Mouse (Mus musculus) brown adipose tissue, adult 24 weeks (tissue): ENCODE data around the gene Cdk9. TPM values are rescaled to one million over a fixed set of nuclear protein-coding genes. Genes with fewer than 3 reads are reported as not detected.

Experiments
- H3K27ac ChIP-seq: fragments of 200-500 bp; replicated peaks from 2 replicates; pipeline ENCODE4 v1.5.1; 2012; ENCODE audit warnings: low read depth, mild to moderate bottlenecking, low read length
- H3K4me1 ChIP-seq: fragments of 200-500 bp; 2 replicates; pipeline ENCODE4 v1.6.1; 2012; ENCODE audit warnings: low read length, mixed read lengths; ENCODE audit not compliant: control insufficient read depth, insufficient read depth, insufficient read length
- H3K4me3 ChIP-seq: fragments of 200-500 bp; 2 replicates; pipeline ENCODE4 v1.5.1; 2012; ENCODE audit warnings: low read depth, mild to moderate bottlenecking, low read length, moderate library complexity; ENCODE audit not compliant: insufficient read depth
- polyA plus RNA-seq: library from polyadenylated mRNA; stranded (reverse); fragments of >200 nt; gene quantifications from 2 replicates; pipeline ENCODE4 v1.2.4, GENCODE M21; 2012; ENCODE audit not compliant: missing spikeins, insufficient read depth, insufficient read length

Cdk9 gene
- polyA plus RNA-seq, result 27.3 and 27.6 TPM in 2 replicates

DNA sequence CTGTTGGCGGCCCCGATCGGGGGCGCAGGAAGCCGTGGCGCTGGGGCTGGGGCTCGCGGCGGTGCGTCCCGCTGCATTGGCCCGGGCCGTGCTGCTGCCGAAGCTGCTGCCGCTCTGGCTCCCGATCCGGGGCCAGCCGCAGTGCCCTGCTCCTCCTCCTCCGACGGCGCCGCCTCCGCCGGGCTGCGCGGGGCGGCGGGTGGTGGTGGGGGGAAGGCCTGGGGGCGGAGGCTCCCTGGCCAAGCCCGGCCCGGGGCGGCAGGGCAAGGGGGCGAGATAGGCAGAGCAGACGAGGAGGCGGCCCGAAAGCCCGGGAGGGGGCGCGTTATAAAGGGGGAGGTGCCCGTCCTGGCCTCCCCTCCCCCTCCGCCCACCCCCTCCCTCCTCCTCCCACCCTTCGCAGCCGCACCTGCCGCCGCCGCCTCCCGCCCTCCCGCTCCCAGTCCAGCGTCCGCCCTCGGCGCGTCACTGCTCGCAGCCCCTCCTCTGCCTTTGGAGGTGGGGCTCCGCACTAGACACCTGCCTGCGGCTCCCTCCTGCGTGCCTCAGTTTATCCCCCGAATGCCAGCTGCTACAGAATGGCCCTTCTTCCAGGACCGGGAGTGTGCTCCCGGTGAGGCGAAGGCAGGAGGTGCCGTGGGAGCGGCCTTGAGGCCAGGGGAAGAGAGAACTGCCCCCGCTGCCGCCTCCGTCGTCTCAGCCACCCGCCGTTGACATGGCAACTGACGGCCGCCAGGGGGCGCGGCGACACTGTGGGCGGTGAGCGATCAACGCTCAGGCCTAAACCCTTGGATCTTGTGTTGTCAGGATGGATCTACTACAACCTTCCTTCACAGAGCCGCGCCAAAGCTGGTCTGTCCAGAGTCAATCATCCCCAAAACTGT lies at the start of gene Cdk9:
Cdk9 (minus strand) TSS at position 143 of the 884 bp plus-strand sequence.
- peak within 1 kb of the TSS; percentile 89 for H3K4me3 ChIP-seq
- peak within 1 kb of the TSS; percentile 88 for H3K27ac ChIP-seq
- H3K4me1 ChIP-seq, result peaks cover 12% of the 10 kb centered on the region; the same call in 1 of the 2 replicates

DNA sequence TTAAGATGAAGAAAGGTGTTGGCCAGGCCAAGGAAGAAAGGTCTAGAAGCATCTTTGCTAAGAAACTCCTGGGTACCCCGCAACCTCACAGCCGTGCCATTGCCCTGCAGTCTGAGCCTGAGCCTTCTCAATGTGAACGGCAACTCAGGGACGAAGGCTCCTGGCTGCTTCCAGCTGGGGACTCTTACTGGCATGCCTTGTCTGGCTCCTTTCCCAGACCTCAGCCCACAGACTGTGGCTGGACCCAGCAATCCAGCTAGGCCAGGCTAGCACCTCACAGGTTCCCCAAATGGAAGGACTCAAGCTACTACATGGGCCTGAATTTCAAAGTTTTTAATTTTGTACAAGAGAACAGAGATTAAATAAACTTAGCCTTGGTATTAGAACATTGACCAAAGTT lies 49.0 kb upstream of the Cdk9 start:
- Histone ChIP-seq H3K27ac (no peak overlapping the region), H3K4me1 (no peaks in the 10 kb centered on the region), H3K4me3 (no peak overlapping the region)

DNA sequence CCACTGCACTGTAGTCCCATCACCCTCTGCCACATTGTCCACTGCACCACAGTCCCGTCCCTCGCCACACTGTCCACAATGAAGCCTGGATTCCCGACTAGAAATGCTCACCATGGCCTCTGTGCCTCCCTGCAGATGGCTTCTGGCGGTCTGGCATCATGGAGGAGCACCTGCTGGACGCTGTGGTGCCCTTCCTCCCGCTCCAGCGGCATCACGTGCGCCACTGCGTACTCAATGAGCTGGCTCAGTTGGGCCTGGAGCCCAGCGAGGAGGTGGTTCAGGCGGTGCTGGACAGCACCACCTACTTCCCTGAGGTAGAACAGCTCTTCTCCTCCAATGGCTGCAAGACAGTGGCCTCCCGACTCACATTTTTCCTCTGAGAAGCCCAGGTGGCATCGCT lies 48.5 kb upstream of the Cdk9 start:
- H3K4me1 ChIP-seq, result no peaks in the 10 kb centered on the region
- H3K4me3 ChIP-seq, result no peak overlapping the region

DNA sequence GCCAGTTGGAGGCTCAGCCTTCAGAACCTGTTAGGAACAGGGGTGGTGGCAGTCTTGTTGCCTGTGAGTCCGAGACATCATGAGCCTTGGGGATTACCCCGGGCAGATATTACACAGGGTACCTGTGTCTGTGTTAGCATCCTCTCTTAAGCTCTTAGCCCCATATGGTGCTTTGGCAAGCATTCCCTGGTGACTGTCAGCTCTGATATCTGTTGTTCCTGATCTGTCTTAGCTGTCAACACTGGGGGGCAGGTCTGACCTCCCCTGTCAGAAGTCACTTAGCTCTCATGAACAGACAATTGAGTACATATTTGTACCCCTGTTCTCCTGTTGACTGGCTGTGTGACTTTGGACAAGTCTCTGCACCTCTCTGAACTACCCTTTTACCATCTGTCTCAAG lies 46.1 kb upstream of the Cdk9 start:
- Histone ChIP-seq H3K4me1 (no peaks in the 10 kb centered on the region), H3K27ac (no peak overlapping the region)

More for the DNA sequence above, 48.5 kb upstream of the Cdk9 start:
- no peak overlapping the region for H3K27ac ChIP-seq

DNA sequence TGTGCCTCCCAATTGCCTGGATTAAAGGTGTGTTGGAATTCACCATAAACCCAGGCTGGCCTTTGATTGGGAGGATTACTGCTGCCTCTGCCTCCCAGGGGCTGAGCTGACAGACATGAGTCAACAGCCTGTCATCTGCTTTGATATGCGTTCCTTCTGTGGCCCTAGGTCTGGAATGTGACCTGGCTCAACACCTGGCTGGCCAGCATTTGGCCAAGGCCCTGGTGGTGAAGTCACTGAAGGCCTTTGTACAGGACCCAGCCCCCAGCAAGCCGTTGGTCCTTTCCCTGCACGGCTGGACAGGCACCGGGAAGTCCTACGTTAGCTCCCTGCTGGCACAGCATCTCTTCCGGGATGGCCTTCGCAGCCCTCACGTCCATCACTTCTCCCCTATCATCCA lies 45.6 kb upstream of the Cdk9 start:
- no peaks in the 10 kb centered on the region for H3K4me1 ChIP-seq
- H3K4me3 ChIP-seq, result no peak overlapping the region
- H3K27ac ChIP-seq, result no peak overlapping the region

More for the DNA sequence above, 46.1 kb upstream of the Cdk9 start:
- H3K4me3 ChIP-seq, result no peak overlapping the region

DNA sequence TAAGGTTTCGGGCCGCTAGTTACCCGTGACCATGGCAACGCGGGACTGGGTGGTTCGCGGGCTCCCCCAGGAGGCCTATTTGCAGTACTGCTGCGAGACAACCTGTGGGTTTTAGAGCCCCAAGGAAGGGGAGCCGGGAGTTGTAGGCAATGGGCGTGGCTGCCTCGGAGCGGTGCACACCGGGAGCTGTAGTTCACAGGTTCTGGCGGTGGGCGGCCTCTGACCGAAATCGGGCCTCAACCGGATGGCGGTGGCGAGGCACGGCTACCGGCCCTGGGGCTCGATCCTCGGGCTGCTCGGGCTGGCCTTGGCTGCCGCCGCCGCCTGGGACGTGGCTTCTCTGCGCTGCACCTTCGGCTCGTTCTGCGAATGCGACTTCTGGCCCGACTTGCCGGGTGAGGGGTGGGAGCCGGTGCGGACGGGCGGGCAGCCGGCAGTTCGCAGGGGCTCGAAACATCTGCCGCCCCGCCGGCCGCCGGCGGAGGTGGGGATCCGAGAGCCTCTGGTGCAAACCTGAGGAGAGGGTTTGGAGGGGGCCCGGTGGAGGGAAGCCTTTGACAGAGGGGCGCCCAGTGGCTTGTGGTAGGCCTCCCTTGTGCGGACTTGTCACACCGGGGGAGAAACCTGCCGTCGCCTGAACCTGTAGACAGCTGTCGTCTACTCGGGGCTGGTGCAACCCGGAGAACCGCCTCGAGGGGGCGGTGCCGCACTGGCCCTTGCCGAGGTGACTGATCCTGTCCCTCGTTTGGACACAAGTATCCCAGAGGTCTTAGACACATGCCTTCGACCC lies 44.4 kb upstream of the Cdk9 start, which contains the start of gene Tor2a:
Tor2a (plus strand) TSS at position 179 of the 790 bp plus-strand sequence.
- Histone ChIP-seq H3K27ac (peak within 1 kb of the TSS; percentile 80), H3K4me3 (peak within 1 kb of the TSS; percentile 89), H3K4me1 (no peaks in the 10 kb centered on the region)

DNA sequence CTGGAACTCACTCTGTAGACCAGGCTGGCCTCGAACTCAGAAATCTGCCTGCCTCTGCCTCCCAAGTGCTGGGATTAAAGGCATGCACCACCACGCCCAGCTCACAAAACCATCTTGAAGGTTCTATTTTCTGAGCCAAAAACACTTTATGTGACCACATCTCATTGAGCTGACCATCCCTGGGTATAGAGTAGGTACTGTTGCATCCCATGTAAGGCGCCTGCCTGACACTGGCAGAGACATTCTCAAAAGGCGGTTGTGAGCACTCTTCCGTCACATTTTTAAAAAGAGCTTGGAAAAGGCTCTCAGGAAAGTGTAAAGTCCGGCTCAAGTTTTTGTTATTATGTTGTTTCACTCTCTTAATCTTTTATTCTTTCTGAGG lies 43.8 kb upstream of the Cdk9 start:
- Histone ChIP-seq H3K27ac (no peak overlapping the region), H3K4me3 (no peak overlapping the region)

GRCm38 (mm10) chr2:32752181-32752580 lies 39.3 kb upstream of the Cdk9 start:
- H3K4me3 ChIP-seq, result no peak overlapping the region
- no peak overlapping the region for H3K27ac ChIP-seq
- H3K4me1 ChIP-seq, result no peaks in the 10 kb centered on the region

More for the DNA sequence above, 43.8 kb upstream of the Cdk9 start:
- no peaks in the 10 kb centered on the region for H3K4me1 ChIP-seq

- Histone ChIP-seq H3K4me3 (no peak overlapping the region), H3K4me1 (no peaks in the 10 kb centered on the region), H3K27ac (no peak overlapping the region)
Measured at GRCm38 (mm10) chr2:32751665-32752033, 38.8 kb upstream of the Cdk9 start.

- Histone ChIP-seq H3K4me1 (no peaks in the 10 kb centered on the region), H3K4me3 (peak overlapping the region; percentile 37), H3K27ac (no peak overlapping the region)
Measured at GRCm38 (mm10) chr2:32750887-32751664, 38.2 kb upstream of the Cdk9 start.

DNA sequence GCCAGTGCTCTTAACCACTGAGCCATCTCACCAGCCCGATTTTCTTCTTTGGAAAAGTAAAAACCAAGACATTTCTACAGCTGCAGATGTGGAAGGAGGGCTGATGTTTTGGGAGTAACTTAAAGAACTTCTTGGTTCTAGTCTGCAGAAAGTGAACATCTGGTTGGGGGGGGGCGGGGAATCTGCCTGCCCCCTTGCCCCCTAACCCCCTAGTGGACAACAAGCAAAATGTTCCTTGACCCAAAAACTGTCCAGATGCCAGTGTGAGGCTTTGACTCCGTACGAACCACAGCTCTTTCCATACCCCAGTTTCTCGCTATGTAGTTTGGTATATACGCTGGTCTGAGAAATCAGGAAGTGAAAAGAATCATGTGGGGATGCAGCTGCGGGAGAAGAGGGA lies 37.3 kb upstream of the Cdk9 start:
- Histone ChIP-seq H3K4me3 (no peak overlapping the region), H3K4me1 (no peaks in the 10 kb centered on the region), H3K27ac (no peak overlapping the region)

- H3K27ac ChIP-seq, result no peak overlapping the region
- H3K4me1 ChIP-seq, result no peaks in the 10 kb centered on the region
- no peak overlapping the region for H3K4me3 ChIP-seq
Measured at GRCm38 (mm10) chr2:32749082-32749481, 36.2 kb upstream of the Cdk9 start.

DNA sequence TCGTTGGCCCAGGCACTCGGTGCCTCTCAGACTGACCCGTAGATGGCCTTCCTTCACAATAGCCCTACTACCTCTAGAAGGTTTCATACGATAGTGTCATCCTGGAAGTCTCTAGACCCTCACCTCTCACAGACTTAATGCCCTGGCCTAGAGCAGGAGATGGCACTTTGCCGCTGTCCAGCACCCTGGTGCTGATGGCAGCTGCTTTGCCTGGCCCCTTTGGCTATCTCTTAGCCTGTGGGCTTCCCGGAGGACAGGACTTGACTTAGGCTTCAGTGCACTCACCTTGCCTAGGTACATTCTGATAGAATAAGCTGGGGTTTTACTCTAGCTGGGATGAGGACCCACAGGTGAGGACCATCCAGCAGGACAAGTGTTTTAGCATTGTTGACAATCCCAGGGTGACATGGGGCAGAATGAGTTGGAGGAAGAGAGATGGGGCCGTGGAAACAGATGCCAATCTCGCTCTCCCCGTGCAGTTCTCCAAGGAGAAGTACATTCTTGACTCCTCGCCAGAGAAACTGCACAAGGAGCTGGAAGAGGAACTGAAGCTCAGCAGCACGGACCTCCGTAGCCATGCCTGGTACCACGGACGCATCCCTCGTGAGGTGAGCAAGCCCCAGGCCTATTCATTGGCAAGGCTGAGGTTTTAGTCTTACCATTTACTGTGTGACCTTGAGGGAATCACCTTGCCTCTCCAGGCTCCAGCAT lies 31.6 kb upstream of the Cdk9 start:
- Histone ChIP-seq H3K27ac (no peak overlapping the region), H3K4me3 (no peak overlapping the region), H3K4me1 (peaks cover 13% of the 10 kb centered on the region)

GRCm38 (mm10) chr2:32742173-32742531 lies 29.3 kb upstream of the Cdk9 start:
- Histone ChIP-seq H3K4me1 (peaks cover 21% of the 10 kb centered on the region), H3K4me3 (no peak overlapping the region), H3K27ac (no peak overlapping the region)
